Mouse (Mus musculus): ENCODE data around the gene Gm47995.

DNA sequence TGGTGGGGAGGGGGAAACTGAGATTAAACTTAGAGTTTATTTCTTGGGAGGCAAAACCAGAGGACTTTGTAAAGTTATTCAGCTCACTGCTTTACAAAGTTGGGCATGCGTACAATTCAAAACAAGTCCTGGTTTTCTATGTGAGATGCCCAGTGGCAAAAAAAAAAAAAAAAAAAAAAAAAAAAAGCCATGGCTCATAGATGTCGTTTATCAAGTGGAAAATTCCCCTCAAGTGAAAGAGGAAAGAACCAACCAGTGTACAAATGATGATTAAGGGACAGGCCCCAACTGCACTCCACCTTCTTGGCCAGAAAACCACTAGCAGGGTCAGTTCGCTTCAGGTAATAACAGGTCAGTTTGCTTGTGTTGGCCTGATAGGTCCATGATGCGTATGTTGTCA lies 9.8 kb upstream of the Gm47995 start:
- TF ChIP-seq CTCF (IDR thresholded peaks at IDR 0.05; ENCODE audit: low read depth, low read length) (no peak), GATA1 (IDR thresholded peaks at IDR 0.05; ENCODE audit: borderline replicate concordance, low read length) (no peak), TAL1 (conservative IDR thresholded peaks at IDR 0.05; ENCODE audit: low read depth, low read length) (no peak), POLR2AphosphoS5 (IDR thresholded peaks at IDR 0.05; ENCODE audit: insufficient replicate concordance, low read depth, low read length) (no peak), GATA2 (IDR thresholded peaks at IDR 0.05; ENCODE audit: borderline replicate concordance, low read depth, low read length) (no peak)

Data from G1E (cell line).